Comparison of ENCODE assay signal across 21 mouse cellular contexts in genomic region chr4:134672326-134672725, GRCm38 (mm10).
"Had no signal": no experiment of that assay in that cellular context is flagged by ENCODE, and none has a peak within 500 bp of the region (broad histone marks: within the 10 kb centered on the region; RNA-seq: fewer than 3 reads in every experiment).

No protein-coding gene starts in this region.

- H3K9ac ChIP-seq: limb, embryonic 12.5 days; limb, embryonic 15.5 days; liver, embryonic 14.5 days; liver, postnatal 0 days; lung, embryonic 14.5 days; stomach, embryonic 15.5 days had no signal

- DNase-seq: kidney, adult 18-20 months; kidney, adult 9 months; kidney, postnatal 14 days; layer of hippocampus, adult 9-11 months; liver, postnatal 0 days; lung, embryonic 14.5 days; midbrain, embryonic 14.5 days; right cerebral cortex, adult 18-20 months; right cerebral cortex, postnatal 14 days; right cerebral cortex, postnatal 4 days; thymus, postnatal 25 days had no signal

- H3K4me3 ChIP-seq: layer of hippocampus, adult 2 months; left cerebral cortex, adult 2 months; limb, embryonic 12.5 days; limb, embryonic 15.5 days; stomach, embryonic 15.5 days had no signal

- H3K9me3 ChIP-seq: limb, embryonic 12.5 days; limb, embryonic 15.5 days; stomach, embryonic 15.5 days had no signal

- H3K27ac ChIP-seq: layer of hippocampus, adult 2 months; left cerebral cortex, adult 2 months; limb, embryonic 12.5 days; limb, embryonic 15.5 days; liver, embryonic 14.5 days; macrophage; stomach, embryonic 15.5 days had no signal

- H3K27me3 ChIP-seq: limb, embryonic 12.5 days; limb, embryonic 15.5 days; stomach, embryonic 15.5 days had no signal

- ATAC-seq: liver, postnatal 0 days; lung, postnatal 0 days had no signal

- H3K36me3 ChIP-seq: limb, embryonic 12.5 days; limb, embryonic 15.5 days; stomach, embryonic 15.5 days had no signal

- H3K4me2 ChIP-seq: limb, embryonic 12.5 days; limb, embryonic 15.5 days; liver, embryonic 11.5 days; lung, embryonic 14.5 days; midbrain, embryonic 11.5 days; stomach, embryonic 15.5 days had no signal
